8 mouse cellular contexts compared by ENCODE assay signal in the genomic region with DNA sequence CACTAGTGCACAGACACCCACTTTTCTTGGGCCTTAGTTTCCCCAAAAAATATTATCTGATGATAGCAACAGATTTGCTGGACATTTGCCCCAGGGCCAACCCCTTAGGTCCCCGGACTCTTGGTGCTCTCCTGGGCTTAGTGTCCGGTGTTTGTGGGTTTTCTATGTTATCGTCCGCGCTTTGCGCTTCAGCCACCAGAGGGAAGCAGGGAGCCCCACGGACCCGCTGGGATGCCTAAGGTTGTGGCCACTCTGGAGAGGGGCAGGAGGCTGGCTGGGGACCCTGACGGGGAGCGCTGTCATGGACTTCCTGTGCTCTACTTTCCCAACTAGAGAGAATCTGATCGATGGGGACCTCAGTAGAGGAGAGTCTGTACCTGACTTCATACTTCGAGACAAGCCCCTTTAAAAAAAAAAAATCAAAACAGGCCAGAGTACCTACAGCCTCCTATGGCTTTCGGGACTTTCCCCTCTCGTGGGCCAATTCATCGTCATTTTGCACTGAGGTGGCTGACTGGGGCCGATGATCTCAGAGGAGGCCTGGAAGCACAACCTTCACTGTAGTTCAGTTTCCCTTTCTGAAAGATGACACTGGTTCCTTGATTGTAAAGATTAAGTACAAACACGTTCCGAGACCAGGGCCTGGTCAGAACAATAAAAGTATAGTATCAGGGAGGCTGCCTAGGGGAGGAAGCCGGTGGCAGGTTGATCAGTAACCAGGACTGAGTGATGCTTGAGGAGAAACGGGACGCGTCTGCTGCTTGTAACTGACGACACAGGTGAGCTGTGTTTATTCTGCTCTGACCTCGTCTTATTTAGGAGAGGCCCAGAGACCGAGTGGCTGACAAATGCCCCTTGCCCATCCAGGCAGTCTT. TPM values are rescaled to one million over a fixed set of nuclear protein-coding genes. Genes with fewer than 3 reads are reported as not detected.
DNase-seq lines count a peak whose midpoint lies in the region; ATAC-seq lines count a peak whose summit lies in the region.

No protein-coding gene starts in this region.

- intact Hi-C loops in left cerebral cortex, postnatal 4 days (cut with DNase I) = loop anchor here (5.0 kb wide), 1 partner anchor 52 kb away; no protein-coding TSS in a partner anchor

- peak overlapping the region; percentile 63 for H3K4me3 ChIP-seq in embryonic facial prominence, embryonic 10.5 days
- H3K4me3 ChIP-seq in midbrain, embryonic 10.5 days = peak overlapping the region; percentile 62

- peaks cover 65% of the 10 kb centered on the region for H3K27me3 ChIP-seq in embryonic facial prominence, embryonic 10.5 days (replicated peaks; ENCODE audit: low read depth, poor library complexity, severe bottlenecking)
- peaks cover 45% of the 10 kb centered on the region for H3K27me3 ChIP-seq in midbrain, embryonic 10.5 days (ENCODE audit: low read depth, poor library complexity, severe bottlenecking)

- H3K9me3 ChIP-seq in embryonic facial prominence, embryonic 10.5 days = no peaks in the 10 kb centered on the region
- no peaks in the 10 kb centered on the region for H3K9me3 ChIP-seq in midbrain, embryonic 10.5 days (replicated peaks)

- peak; percentile 74 for DNase-seq in adrenal gland, adult 8-10 months
- peak; percentile 86 for DNase-seq in embryonic facial prominence, embryonic 10.5 days (ENCODE audit: low spot score)
- peak; percentile 98 for DNase-seq in heart, adult 11 months
- peak; percentile 78 for DNase-seq in kidney, adult 11 months
- DNase-seq in left cerebral cortex, postnatal 4 days = peak; percentile 80
- DNase-seq in midbrain, embryonic 10.5 days (ENCODE audit: low spot score) = peak; percentile 87
- peak; percentile 58 to 67 for DNase-seq in right cerebral cortex, postnatal 36 days (ENCODE audit: low spot score in 2 of 2)

- H3K36me3 ChIP-seq in embryonic facial prominence, embryonic 10.5 days (replicated peaks) = peaks cover 24% of the 10 kb centered on the region
- peaks cover 24% of the 10 kb centered on the region for H3K36me3 ChIP-seq in midbrain, embryonic 10.5 days

- WGBS in embryonic facial prominence, embryonic 10.5 days = 28% methylated on average over 25 of the region's 25 CpGs
- 39% methylated on average over 25 of the region's 25 CpGs for WGBS in midbrain, embryonic 10.5 days

- ATAC-seq in activated CD4-positive, CD25-positive, alpha-beta regulatory T cell, adult 4 months = no peak

- peak overlapping the region; percentile 78; the same call in 1 of the 2 replicates for H3K27ac ChIP-seq in embryonic facial prominence, embryonic 10.5 days (replicated peaks)
- H3K27ac ChIP-seq in midbrain, embryonic 10.5 days (replicated peaks) = peak overlapping the region; percentile 67

- H3K4me1 ChIP-seq in embryonic facial prominence, embryonic 10.5 days = peaks cover 73% of the 10 kb centered on the region
- peaks cover 37% of the 10 kb centered on the region for H3K4me1 ChIP-seq in midbrain, embryonic 10.5 days

RNA-seq across cellular contexts. Expression of a gene that starts 0.7 kb away (rescaled TPM):
- total RNA-seq in adrenal gland, adult 8-10 months (2022) = 10 to 100 TPM; 19.1 to 34.7 (median 26.7) TPM
- polyA plus RNA-seq in embryonic facial prominence, embryonic 10.5 days (2016; fragmentation: Nextera tagmentation; extraction: Ambion mirVana) = 2.1 and 2.4 TPM in 2 replicates
- total RNA-seq in left cerebral cortex, postnatal 4 days (2021) = 1 to 10 TPM; 1.3 to 1.5 TPM
- polyA plus RNA-seq in midbrain, embryonic 10.5 days (2016; fragmentation: Nextera tagmentation; extraction: Ambion mirVana) = 1.7 TPM in 2 replicates
- polyA plus RNA-seq in activated CD4-positive, CD25-positive, alpha-beta regulatory T cell, adult 4 months (2017; shearing (Covaris generic)) = under 1 TPM; 0.20 to 0.29 TPM

RNA-seq across cellular contexts. Expression of a gene that starts 17.5 kb away (rescaled TPM):
- total RNA-seq in adrenal gland, adult 8-10 months (2022) = 10 to 100 TPM; 29.4 to 39.1 (median 33.2) TPM
- 48.3 and 51.5 TPM in 2 replicates for polyA plus RNA-seq in embryonic facial prominence, embryonic 10.5 days (2016; fragmentation: Nextera tagmentation; extraction: Ambion mirVana)
- 10 to 100 TPM; 23.8 to 25.2 TPM for total RNA-seq in left cerebral cortex, postnatal 4 days (2021)
- 51.2 and 55.9 TPM in 2 replicates for polyA plus RNA-seq in midbrain, embryonic 10.5 days (2016; fragmentation: Nextera tagmentation; extraction: Ambion mirVana)
- polyA plus RNA-seq in activated CD4-positive, CD25-positive, alpha-beta regulatory T cell, adult 4 months (2017; shearing (Covaris generic)) = 1 to 10 TPM; 7.0 to 7.9 TPM
